Mouse (Mus musculus): ENCODE results near the gene Bmpr2. TPM values are rescaled to one million over a fixed set of nuclear protein-coding genes. Genes with fewer than 3 reads are reported as not detected.

Gene Bmpr2
- polyA plus RNA-seq, 1 experiment from 2014 or later: 0.88 TPM

DNA sequence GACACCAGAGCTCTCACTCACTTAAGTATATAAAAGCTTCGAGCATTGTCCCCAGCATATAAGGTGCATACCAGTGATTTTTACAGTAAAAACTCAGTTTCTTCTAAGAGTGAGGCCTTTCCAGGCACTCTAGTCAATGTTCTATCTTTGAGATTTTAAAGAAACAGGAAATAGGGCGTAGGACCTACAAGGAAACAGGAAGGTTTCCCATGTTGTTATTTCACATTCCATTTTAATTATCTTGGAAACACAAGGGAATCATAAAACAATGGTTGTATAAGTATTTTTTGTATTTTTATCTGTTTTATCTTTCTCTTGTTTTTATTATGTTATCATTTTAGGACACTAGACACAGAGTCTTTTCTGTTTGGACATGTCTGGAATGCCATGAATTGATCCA, 34.7 kb downstream of the Bmpr2 start:
- Histone ChIP-seq H3K36me3 (replicated peaks) (no peaks in the 10 kb centered on the region), H3K4me3 (replicated peaks) (no peak overlapping the region), H3K9me3 (replicated peaks) (no peaks in the 10 kb centered on the region), H3K27ac (replicated peaks) (no peak overlapping the region), H3K4me1 (replicated peaks) (no peaks in the 10 kb centered on the region), H3K27me3 (no peaks in the 10 kb centered on the region), H3K4me2 (no peak overlapping the region), H3K9ac (no peak overlapping the region)
- WGBS (ENCODE audit: insufficient replicate concordance): 57% methylated on average over 2 of the region's 2 CpGs
- no peak for ATAC-seq (ENCODE audit: insufficient read depth)

DNA sequence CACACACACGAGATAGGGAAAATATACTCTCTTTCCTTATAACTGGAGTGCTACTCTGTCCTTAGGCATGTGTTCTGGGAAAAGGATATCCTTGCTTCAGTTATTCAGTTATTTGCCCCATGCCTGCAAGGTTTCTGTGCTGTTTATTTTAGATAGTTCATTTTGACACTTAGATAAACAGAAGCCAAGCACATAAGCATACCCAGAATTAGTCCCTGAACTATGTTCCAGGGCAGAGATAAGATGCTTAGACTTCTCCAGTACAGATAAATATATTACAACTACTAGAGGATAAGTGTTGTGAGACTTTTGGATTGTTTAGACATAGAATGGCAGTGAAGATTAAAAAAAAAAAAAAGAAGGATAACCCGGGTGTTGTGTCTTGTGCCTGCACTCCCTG, 41.2 kb downstream of the Bmpr2 start:
- no peaks in the 10 kb centered on the region for H3K27me3 ChIP-seq
- H3K27ac ChIP-seq (replicated peaks): no peak overlapping the region; the same call in 1 of the 2 replicates
- no peak overlapping the region for H3K9ac ChIP-seq
- 18% methylated on average over 2 of the region's 2 CpGs for WGBS (ENCODE audit: insufficient replicate concordance)
- ATAC-seq (ENCODE audit: insufficient read depth): peak; percentile 49
- H3K4me2 ChIP-seq: no peak overlapping the region
- peaks cover 18% of the 10 kb centered on the region for H3K4me1 ChIP-seq (replicated peaks)
- no peak overlapping the region for H3K4me3 ChIP-seq (replicated peaks)
- H3K9me3 ChIP-seq (replicated peaks): no peaks in the 10 kb centered on the region
- H3K36me3 ChIP-seq (replicated peaks): no peaks in the 10 kb centered on the region

DNA sequence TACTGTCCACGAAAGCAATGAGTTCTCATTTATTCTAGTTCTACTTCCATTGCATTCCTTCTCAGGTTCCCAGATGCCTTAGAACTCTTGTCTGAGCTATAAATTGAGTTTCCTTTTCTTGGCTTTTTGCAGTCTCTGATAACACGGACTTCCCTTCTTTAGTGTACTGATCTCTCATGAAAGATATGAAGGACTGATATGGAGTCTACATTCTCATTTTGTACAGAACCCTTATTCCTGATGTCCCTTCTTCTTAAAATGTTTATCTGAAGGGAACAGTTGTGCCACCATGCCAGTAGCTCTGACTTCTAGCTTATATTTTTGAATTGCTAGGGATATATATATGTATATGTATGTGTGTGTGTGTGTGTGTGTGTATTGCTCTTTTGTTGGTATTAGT, 46.7 kb downstream of the Bmpr2 start:
- Histone ChIP-seq H3K27me3 (no peaks in the 10 kb centered on the region), H3K4me3 (replicated peaks) (no peak overlapping the region), H3K9me3 (replicated peaks) (no peaks in the 10 kb centered on the region), H3K36me3 (replicated peaks) (no peaks in the 10 kb centered on the region), H3K4me2 (no peak overlapping the region), H3K9ac (no peak overlapping the region), H3K27ac (replicated peaks) (no peak overlapping the region), H3K4me1 (replicated peaks) (peaks cover 9% of the 10 kb centered on the region)
- ATAC-seq (ENCODE audit: insufficient read depth): no peak
- WGBS (ENCODE audit: insufficient replicate concordance): 36% methylated on average over 2 of the region's 2 CpGs

DNA sequence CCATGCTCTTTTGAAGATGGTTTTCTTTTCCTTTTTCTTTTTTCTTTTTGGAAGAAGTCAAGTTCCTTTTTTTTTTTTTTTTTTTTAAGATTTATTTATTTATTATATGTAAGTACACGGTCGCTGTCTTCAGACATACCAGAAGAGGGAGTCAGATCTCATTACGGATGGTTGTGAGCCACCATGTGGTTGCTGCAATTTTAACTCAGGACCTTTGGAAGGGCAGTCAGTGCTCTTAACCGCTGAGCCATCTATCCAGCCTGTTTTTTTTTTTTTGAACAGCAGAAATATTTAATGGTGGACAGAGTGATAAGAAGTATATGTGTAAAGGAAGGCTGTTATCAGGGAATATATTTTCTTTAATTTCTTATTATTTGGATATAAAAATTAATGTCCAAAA, 49.6 kb downstream of the Bmpr2 start:
- Histone ChIP-seq H3K9ac (no peak overlapping the region), H3K9me3 (replicated peaks) (no peaks in the 10 kb centered on the region), H3K27ac (replicated peaks) (no peak overlapping the region), H3K27me3 (no peaks in the 10 kb centered on the region), H3K4me3 (replicated peaks) (no peak overlapping the region), H3K4me1 (replicated peaks) (peaks cover 6% of the 10 kb centered on the region), H3K4me2 (no peak overlapping the region), H3K36me3 (replicated peaks) (peaks cover 16% of the 10 kb centered on the region)
- 74% methylated on average over 4 of the region's 4 CpGs for WGBS (ENCODE audit: insufficient replicate concordance)
- no peak for ATAC-seq (ENCODE audit: insufficient read depth)

DNA sequence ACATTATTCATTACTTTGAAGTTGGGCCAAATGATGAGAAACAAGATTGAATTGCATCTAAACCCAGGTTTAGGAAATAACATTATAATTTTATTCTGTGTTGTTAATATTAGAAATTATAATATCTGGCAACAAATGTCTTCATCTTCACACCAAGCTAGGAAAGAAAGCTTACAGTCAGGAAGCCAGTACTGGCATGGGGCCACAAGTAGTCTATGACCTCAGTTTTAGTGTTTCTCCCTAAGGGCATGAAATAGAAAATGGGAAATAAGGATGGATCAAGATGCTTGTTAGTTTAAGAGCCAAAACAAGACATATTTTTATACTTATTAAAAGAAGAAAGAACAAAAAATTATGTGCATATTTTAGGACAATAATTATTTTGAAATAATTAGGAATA, 62.2 kb downstream of the Bmpr2 start:
- Histone ChIP-seq H3K27ac (replicated peaks) (no peak overlapping the region), H3K4me2 (no peak overlapping the region), H3K36me3 (replicated peaks) (no peaks in the 10 kb centered on the region), H3K9me3 (replicated peaks) (no peaks in the 10 kb centered on the region), H3K4me3 (replicated peaks) (no peak overlapping the region), H3K9ac (no peak overlapping the region), H3K4me1 (replicated peaks) (peaks cover 7% of the 10 kb centered on the region), H3K27me3 (no peaks in the 10 kb centered on the region)
- ATAC-seq (ENCODE audit: insufficient read depth): no peak

DNA sequence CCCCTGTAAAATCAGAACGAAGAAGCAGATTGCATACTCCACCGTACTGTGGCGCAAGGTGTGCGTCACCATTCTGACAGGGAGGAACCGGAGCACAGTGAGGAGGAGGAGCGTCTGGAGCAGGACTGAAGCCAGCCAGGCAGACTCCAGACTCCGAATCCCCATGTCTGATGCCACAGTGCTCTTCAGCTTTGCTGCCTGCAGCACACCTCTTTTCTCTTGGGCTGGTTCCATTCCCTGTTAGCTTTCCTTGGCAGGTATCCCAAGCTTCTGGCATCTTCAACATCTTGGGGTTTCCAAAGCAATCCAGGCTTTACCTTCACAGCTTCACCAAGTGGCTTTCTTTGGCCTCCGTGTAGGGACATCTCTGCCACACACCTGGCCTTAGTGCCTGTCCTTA, 63.4 kb downstream of the Bmpr2 start:
- Histone ChIP-seq H3K27ac (replicated peaks) (no peak overlapping the region), H3K36me3 (replicated peaks) (no peaks in the 10 kb centered on the region), H3K9me3 (replicated peaks) (no peaks in the 10 kb centered on the region), H3K4me1 (replicated peaks) (peaks cover 7% of the 10 kb centered on the region), H3K4me2 (no peak overlapping the region), H3K9ac (no peak overlapping the region), H3K4me3 (replicated peaks) (no peak overlapping the region), H3K27me3 (no peaks in the 10 kb centered on the region)
- WGBS (ENCODE audit: insufficient replicate concordance): 77% methylated on average over 8 of the region's 8 CpGs
- no peak for ATAC-seq (ENCODE audit: insufficient read depth)

DNA sequence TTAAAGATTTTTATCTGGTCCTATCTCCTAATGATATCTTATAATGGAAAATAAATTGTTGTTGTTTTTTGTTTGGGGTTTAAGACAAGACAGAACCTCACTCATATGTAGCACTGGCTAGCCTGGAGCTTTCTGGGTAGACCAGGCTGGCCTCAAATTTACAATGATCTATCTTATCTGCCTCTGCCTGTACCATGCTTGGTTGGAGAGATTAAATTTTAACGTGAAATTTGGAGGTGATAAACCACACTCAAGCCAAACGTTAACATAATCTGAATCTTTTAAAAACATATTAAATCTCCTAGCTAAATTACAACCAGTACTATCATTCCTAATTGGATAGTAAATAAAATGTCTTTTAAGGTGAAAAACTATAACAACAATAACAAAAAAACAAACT, 66.2 kb downstream of the Bmpr2 start:
- Histone ChIP-seq H3K9me3 (replicated peaks) (no peaks in the 10 kb centered on the region), H3K27ac (replicated peaks) (no peak overlapping the region), H3K4me1 (replicated peaks) (peaks cover 7% of the 10 kb centered on the region), H3K36me3 (replicated peaks) (no peaks in the 10 kb centered on the region), H3K27me3 (no peaks in the 10 kb centered on the region), H3K4me2 (no peak overlapping the region), H3K9ac (no peak overlapping the region), H3K4me3 (replicated peaks) (no peak overlapping the region)
- ATAC-seq (ENCODE audit: insufficient read depth): no peak
- WGBS (ENCODE audit: insufficient replicate concordance): 11% methylated on average over 2 of the region's 2 CpGs

DNA sequence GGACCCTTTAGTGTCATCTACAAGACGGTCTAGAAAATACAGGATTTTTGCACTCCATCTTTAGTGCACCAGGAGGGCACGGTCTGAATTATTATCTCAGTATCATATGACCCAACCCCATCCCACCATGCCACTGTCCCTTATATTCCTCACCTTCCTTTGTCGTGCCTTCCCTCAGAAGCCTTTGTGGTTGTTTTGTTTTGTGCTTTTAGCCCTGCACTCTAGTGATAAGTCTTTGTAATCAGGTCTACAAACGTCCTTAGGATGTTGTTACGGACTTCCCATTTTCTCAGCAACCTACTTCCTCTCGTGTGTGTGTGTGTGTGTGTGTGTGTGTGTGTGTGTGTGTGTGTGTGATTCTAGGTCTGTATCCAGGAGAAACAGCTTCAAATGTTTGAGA, 67.0 kb downstream of the Bmpr2 start:
- Histone ChIP-seq H3K36me3 (replicated peaks) (no peaks in the 10 kb centered on the region), H3K9me3 (replicated peaks) (no peaks in the 10 kb centered on the region), H3K27ac (replicated peaks) (no peak overlapping the region), H3K4me2 (no peak overlapping the region), H3K4me1 (replicated peaks) (peaks cover 7% of the 10 kb centered on the region), H3K27me3 (no peaks in the 10 kb centered on the region), H3K4me3 (replicated peaks) (no peak overlapping the region), H3K9ac (no peak overlapping the region)
- no peak for ATAC-seq (ENCODE audit: insufficient read depth)
- 11% methylated on average over 6 of the region's 6 CpGs for WGBS (ENCODE audit: insufficient replicate concordance)

DNA sequence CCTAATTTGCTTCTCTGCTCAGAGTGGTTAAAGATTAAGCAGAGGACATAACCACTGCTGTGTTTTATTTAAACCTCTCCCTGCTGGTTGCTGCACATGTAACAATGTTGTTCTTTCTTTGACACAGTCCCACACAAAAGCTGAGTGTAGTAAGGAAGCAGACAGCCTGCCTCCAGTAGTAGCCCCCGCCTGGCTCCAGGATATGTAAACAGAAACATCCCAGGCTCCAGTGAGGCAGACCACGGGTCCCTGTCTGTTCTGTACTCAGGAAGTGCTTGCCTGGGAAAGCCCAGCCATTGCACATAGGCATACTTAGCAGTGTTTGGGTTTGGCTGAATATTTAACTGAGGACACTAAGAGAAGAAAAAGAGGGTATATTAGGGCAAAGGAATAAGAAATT, 70.5 kb downstream of the Bmpr2 start:
- Histone ChIP-seq H3K9ac (no peak overlapping the region), H3K27ac (replicated peaks) (no peak overlapping the region), H3K27me3 (no peaks in the 10 kb centered on the region), H3K9me3 (replicated peaks) (no peaks in the 10 kb centered on the region), H3K36me3 (replicated peaks) (no peaks in the 10 kb centered on the region), H3K4me3 (replicated peaks) (no peak overlapping the region), H3K4me1 (replicated peaks) (peaks cover 7% of the 10 kb centered on the region), H3K4me2 (no peak overlapping the region)
- 0 out of 2 replicates have a peak, but pooled peaks have one; percentile 34 for ATAC-seq (ENCODE audit: insufficient read depth)
- WGBS (ENCODE audit: insufficient replicate concordance): 27% methylated on average over 2 of the region's 2 CpGs

DNA sequence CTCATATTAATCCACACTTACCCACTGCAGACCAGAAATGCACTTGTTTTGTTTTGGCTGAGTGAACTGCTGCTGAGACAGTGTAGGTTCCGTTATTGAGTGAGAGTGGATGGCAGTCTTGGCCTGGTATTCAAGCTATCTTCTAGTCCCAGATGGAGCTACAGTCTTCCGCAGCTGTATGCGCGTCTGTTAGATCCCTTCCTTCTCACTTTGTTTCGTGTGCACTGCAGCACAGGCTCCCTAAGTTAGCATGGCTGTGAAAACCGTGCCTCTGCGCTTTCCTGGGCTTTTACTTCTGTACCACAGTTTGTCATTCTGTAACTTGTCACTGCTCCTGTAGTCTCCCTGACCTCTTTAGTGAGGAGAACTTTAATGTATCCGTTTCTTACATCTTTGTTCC, 85.1 kb downstream of the Bmpr2 start:
- Histone ChIP-seq H3K9me3 (replicated peaks) (no peaks in the 10 kb centered on the region), H3K36me3 (replicated peaks) (0 out of 2 replicates have a peak, but pooled peaks cover 3% of the 10 kb centered on the region), H3K27ac (replicated peaks) (no peak overlapping the region), H3K4me1 (replicated peaks) (no peaks in the 10 kb centered on the region), H3K4me3 (replicated peaks) (no peak overlapping the region), H3K4me2 (no peak overlapping the region), H3K9ac (no peak overlapping the region), H3K27me3 (no peaks in the 10 kb centered on the region)
- 70% methylated on average over 8 of the region's 8 CpGs for WGBS (ENCODE audit: insufficient replicate concordance)
- ATAC-seq (ENCODE audit: insufficient read depth): no peak

DNA sequence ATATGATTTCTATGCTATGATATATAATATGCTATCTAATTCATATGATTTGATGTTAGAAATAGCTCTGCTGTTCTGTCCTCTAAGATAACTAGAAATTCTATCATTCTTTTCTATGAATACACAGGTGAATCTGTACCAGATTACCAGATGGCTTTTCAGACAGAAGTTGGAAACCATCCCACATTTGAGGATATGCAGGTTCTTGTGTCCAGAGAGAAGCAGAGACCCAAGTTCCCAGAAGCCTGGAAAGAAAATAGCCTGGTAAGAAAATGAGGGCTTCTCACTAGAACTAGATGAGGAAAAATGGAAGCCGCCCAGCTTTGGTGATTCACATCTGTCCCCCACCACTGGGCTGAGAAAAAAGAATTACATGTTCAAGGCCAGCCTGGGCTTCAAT, 95.8 kb downstream of the Bmpr2 start:
- Histone ChIP-seq H3K9ac (no peak overlapping the region), H3K27ac (replicated peaks) (no peak overlapping the region), H3K27me3 (no peaks in the 10 kb centered on the region), H3K36me3 (replicated peaks) (peaks cover 11% of the 10 kb centered on the region; the same call in 1 of the 2 replicates), H3K9me3 (replicated peaks) (no peaks in the 10 kb centered on the region), H3K4me1 (replicated peaks) (no peaks in the 10 kb centered on the region), H3K4me2 (no peak overlapping the region), H3K4me3 (replicated peaks) (no peak overlapping the region)
- no peak for ATAC-seq (ENCODE audit: insufficient read depth)
- WGBS (ENCODE audit: insufficient replicate concordance): 70% methylated on average over 1 of the region's 1 CpGs

DNA sequence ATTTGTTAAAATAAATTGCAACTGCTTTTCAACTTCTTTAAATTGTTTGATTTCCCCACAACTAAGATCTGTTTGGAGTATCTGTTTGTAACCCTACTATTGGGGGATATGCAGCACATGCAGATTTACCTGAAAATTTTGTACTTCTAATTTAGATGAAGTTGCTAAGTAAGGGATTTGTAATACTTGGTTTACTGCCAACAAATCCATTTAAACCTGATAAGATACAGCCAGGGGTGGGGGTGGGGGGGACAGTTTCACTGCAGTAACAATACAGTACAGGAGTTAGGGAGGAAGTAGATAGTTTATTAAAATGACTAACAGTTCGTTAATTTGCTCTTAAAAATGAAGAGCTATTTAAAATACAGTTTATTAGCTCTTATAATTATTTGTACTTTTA, 98.9 kb downstream of the Bmpr2 start:
- 52% methylated on average over 1 of the region's 1 CpGs for WGBS (ENCODE audit: insufficient replicate concordance)
- H3K27me3 ChIP-seq: no peaks in the 10 kb centered on the region
- H3K4me2 ChIP-seq: no peak overlapping the region
- H3K9ac ChIP-seq: no peak overlapping the region
- no peaks in the 10 kb centered on the region for H3K4me1 ChIP-seq (replicated peaks)
- no peaks in the 10 kb centered on the region for H3K9me3 ChIP-seq (replicated peaks)
- peaks cover 11% of the 10 kb centered on the region; the same call in 1 of the 2 replicates for H3K36me3 ChIP-seq (replicated peaks)
- H3K27ac ChIP-seq (replicated peaks): no peak overlapping the region
- no peak for ATAC-seq (ENCODE audit: insufficient read depth)
- H3K4me3 ChIP-seq (replicated peaks): no peak overlapping the region
